Mouse (Mus musculus) cerebral cortex, adult 2 months (tissue): Measurements from ENCODE around the gene Snapc3.

Source experiments
- WGBS: fragments of 180-500 bp; shearing (Covaris S2); methylation state at CpG from one replicate; pipeline ENCODE4 v1.1.7; 2018; 5-methylcytosine and 5-hydroxymethylcytosine counted together

The Snapc3 gene

GRCm38 (mm10) chr4:83425119-83425518 lies 7.6 kb downstream of the Snapc3 start:
- over 99% methylated on average over 4 of the region's 4 CpGs for WGBS

- 97% methylated on average over 7 of the region's 7 CpGs for WGBS
These were observed 9.6 kb downstream of the Snapc3 start for GRCm38 (mm10) chr4:83427141-83427540.

- WGBS, result 97% methylated on average over 8 of the region's 8 CpGs
These were observed 10.2 kb downstream of the Snapc3 start for GRCm38 (mm10) chr4:83427696-83428095.

- WGBS, result 94% methylated on average over 4 of the region's 4 CpGs
These were observed 11.3 kb downstream of the Snapc3 start for GRCm38 (mm10) chr4:83428845-83429244.

- WGBS, result 54% methylated on average over 7 of the region's 7 CpGs
These were observed 14.4 kb downstream of the Snapc3 start for GRCm38 (mm10) chr4:83431950-83432349.

GRCm38 (mm10) chr4:83432901-83433300 lies 15.4 kb downstream of the Snapc3 start:
- 75% methylated on average over 6 of the region's 6 CpGs for WGBS

GRCm38 (mm10) chr4:83436375-83436774 lies 18.9 kb downstream of the Snapc3 start:
- WGBS, result 87% methylated on average over 8 of the region's 8 CpGs

- 46% methylated on average over 5 of the region's 5 CpGs for WGBS
These were observed 21.5 kb downstream of the Snapc3 start for GRCm38 (mm10) chr4:83439045-83439444.

GRCm38 (mm10) chr4:83441050-83441449 lies 23.5 kb downstream of the Snapc3 start:
- 58% methylated on average over 4 of the region's 4 CpGs for WGBS

GRCm38 (mm10) chr4:83450785-83451184 lies 33.3 kb downstream of the Snapc3 start:
- WGBS, result 83% methylated on average over 4 of the region's 4 CpGs

GRCm38 (mm10) chr4:83460106-83460505 lies 42.6 kb downstream of the Snapc3 start:
- 88% methylated on average over 5 of the region's 5 CpGs for whole genome bisulfite sequencing

GRCm38 (mm10) chr4:83464827-83465226 lies 47.3 kb downstream of the Snapc3 start:
- 81% methylated on average over 7 of the region's 7 CpGs for WGBS

- 55% methylated on average over 7 of the region's 7 CpGs for WGBS
These were observed 50.1 kb downstream of the Snapc3 start for GRCm38 (mm10) chr4:83467615-83468014.

- WGBS, result 67% methylated on average over 3 of the region's 3 CpGs
These were observed 50.7 kb downstream of the Snapc3 start for GRCm38 (mm10) chr4:83468208-83468607.

GRCm38 (mm10) chr4:83485250-83485649 lies 67.7 kb downstream of the Snapc3 start:
- WGBS, result 13% methylated on average over 12 of the region's 12 CpGs

GRCm38 (mm10) chr4:83485735-83486116 lies 68.2 kb downstream of the Snapc3 start:
- under 1% methylated on average over 35 of the region's 40 CpGs for WGBS

- under 1% methylated on average over 69 of the region's 86 CpGs for WGBS
These were observed 68.8 kb downstream of the Snapc3 start, which contains the start of gene Psip1 for GRCm38 (mm10) chr4:83486117-83486901. Gene Psip1 (minus strand): TSS chr4:83486459.

- WGBS, result 56% methylated on average over 5 of the region's 5 CpGs
These were observed 71.6 kb downstream of the Snapc3 start for GRCm38 (mm10) chr4:83489121-83489520.

- 100% methylated on average over 1 of the region's 1 CpGs for whole genome bisulfite sequencing
These were observed 75.6 kb downstream of the Snapc3 start for GRCm38 (mm10) chr4:83493112-83493511.

GRCm38 (mm10) chr4:83497013-83497412 lies 79.5 kb downstream of the Snapc3 start:
- 91% methylated on average over 5 of the region's 5 CpGs for WGBS

- 10% methylated on average over 22 of the region's 22 CpGs for whole genome bisulfite sequencing
These were observed 82.9 kb downstream of the Snapc3 start for GRCm38 (mm10) chr4:83500154-83501036.

- WGBS, result 27% methylated on average over 7 of the region's 7 CpGs
These were observed 83.5 kb downstream of the Snapc3 start for GRCm38 (mm10) chr4:83501037-83501430.

GRCm38 (mm10) chr4:83509600-83509999 lies 92.1 kb downstream of the Snapc3 start:
- WGBS, result 64% methylated on average over 2 of the region's 2 CpGs
